Mouse (Mus musculus) MEL (cell line): ENCODE data around the gene Nup214.

Experiments used
- EP300 ChIP-seq, 2 experiments: IDR thresholded peaks; 2 replicates each; pipeline ENCODE4 v1.6.1; 2011; ENCODE audit warnings: improper control_type of control experiment in 2 of 2, low read length in 2 of 2, low read depth in 1 of 2, mild to moderate bottlenecking in 1 of 2
- GATA1 ChIP-seq: IDR thresholded peaks from 2 replicates; pipeline ENCODE4 v1.6.1; 2011; ENCODE audit warnings: low read depth, low read length, improper control_type of control experiment
- MYC ChIP-seq: IDR thresholded peaks from 2 replicates; pipeline ENCODE4 v1.6.1; 2011; ENCODE audit warnings: low read depth, mild to moderate bottlenecking, low read length, improper control_type of control experiment, moderate library complexity

- no peak for TF ChIP-seq MYC
- no peak for TF ChIP-seq EP300 (IDR thresholded peaks at IDR 0.05; ENCODE audit: low read depth in 1 of 2, low read length in 2 of 2)
- no peak for TF ChIP-seq GATA1
These were observed 45.5 kb downstream of the Nup214 start for GRCm38 (mm10) chr2:32019704-32020103.
